Mouse (Mus musculus) layer of hippocampus, adult 8-10 months (tissue): ENCODE measurements around the gene Habp2. TPM values are rescaled to one million over a fixed set of nuclear protein-coding genes. Genes with fewer than 3 reads are reported as not detected.

Experiments
- DNase-seq, 2 experiments: peaks; one replicate each; pipeline ENCODE4 v3.0.0; 2022; ENCODE audit warnings: low spot score in 2 of 2
- total RNA-seq, 4 experiments: library from RNA; stranded (reverse); gene quantifications; 2 replicates each; pipeline ENCODE4 v1.2.4; 2022

Habp2 gene
- total RNA-seq, result not detected

- DNase-seq, result no peak
Observed at GRCm38 (mm10) chr19:56286866-56287265, at the start of gene Habp2. Gene Habp2, plus strand, starts transcription at chr19:56287137.

- no peak for DNase-seq
Observed at GRCm38 (mm10) chr19:56238501-56238900, 48.4 kb upstream of the Habp2 start.

- no peak for DNase-seq
Observed at GRCm38 (mm10) chr19:56245201-56245600, 41.7 kb upstream of the Habp2 start.

GRCm38 (mm10) chr19:56252815-56253214 is 34.1 kb upstream of the Habp2 start:
- DNase-seq, result no peak

- no peak for DNase-seq
Observed at GRCm38 (mm10) chr19:56253271-56253670, 33.7 kb upstream of the Habp2 start.

- DNase-seq, result no peak
Observed at GRCm38 (mm10) chr19:56254751-56255150, 32.2 kb upstream of the Habp2 start.

- peak in 1 of 2 experiments; percentile 12 for DNase-seq
Observed at GRCm38 (mm10) chr19:56255506-56255905, 31.4 kb upstream of the Habp2 start.

DNA sequence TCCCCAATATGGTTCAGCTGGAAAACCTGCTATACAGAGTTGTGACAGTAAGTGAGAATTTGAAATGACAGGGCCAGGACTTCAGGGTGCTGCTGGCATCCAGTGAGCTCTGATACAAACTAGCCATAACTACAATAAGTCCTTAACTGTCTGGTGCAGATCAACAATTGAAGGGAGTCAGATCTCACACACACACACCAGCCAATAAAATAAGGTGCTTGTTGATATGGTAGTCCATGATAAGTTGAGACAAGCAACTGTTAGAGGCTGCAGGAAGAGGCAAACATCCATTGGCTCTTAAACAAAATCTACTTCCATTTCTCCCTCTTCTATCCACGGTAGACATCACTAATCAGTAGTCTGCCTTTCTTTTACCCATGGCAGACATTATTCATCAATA is 30.7 kb upstream of the Habp2 start:
- no peak for DNase-seq

- DNase-seq, result no peak
Observed at GRCm38 (mm10) chr19:56256741-56257140, 30.2 kb upstream of the Habp2 start.

- DNase-seq, result no peak
Observed at GRCm38 (mm10) chr19:56263696-56264095, 23.2 kb upstream of the Habp2 start.

DNA sequence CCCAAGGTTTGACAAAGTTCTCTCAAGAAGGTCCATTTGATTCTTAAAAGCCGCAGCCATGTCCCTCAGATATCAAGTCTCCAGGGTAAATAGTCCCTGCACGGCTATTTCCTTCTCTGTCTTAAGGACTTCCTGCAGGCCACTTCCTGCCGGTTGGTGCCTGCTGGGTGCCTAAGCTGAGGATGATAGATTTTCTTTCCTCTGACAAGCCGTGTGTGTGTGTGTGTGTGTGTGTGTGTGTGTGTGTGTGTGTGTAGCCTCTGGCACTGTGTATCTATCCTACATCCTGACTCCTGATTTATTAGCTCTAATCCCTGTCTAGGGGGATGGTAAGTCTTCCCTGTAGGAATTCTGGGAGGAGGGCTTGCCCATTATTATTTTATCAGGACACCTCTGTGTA is 22.8 kb upstream of the Habp2 start:
- no peak for DNase-seq

DNA sequence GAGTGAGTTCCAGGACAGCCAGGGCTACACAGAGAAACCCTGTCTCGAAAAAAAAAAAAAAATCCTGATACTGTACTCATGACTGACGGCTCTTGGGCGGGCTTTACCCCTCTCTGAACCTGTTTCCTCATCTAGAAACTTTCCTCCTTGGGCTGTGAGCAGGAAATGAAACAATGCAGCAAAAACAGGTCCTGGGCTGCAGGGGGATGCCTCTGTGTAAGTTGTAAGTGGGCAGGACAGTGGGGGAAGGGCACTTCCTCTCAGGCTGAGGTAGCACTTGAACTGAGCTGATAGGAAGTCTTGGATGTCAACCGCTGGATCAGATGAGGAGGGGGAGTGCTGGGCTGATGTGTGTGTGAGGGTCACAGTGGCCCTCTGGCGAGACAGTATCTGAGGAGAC is 21.8 kb upstream of the Habp2 start:
- DNase-seq, result no peak

GRCm38 (mm10) chr19:56272081-56272480 is 14.9 kb upstream of the Habp2 start:
- no peak for DNase-seq

- DNase-seq, result no peak
Observed at GRCm38 (mm10) chr19:56277140-56277804, 9.7 kb upstream of the Habp2 start.

- DNase-seq, result no peak
Observed at GRCm38 (mm10) chr19:56277951-56278350, 9.0 kb upstream of the Habp2 start.

GRCm38 (mm10) chr19:56278366-56278765 is 8.6 kb upstream of the Habp2 start:
- DNase-seq, result no peak

- no peak for DNase-seq
Observed at GRCm38 (mm10) chr19:56285222-56285621, 1.7 kb upstream of the Habp2 start.

- no peak for DNase-seq
Observed at GRCm38 (mm10) chr19:56287580-56288367, 837 bp downstream of the Habp2 start.

DNA sequence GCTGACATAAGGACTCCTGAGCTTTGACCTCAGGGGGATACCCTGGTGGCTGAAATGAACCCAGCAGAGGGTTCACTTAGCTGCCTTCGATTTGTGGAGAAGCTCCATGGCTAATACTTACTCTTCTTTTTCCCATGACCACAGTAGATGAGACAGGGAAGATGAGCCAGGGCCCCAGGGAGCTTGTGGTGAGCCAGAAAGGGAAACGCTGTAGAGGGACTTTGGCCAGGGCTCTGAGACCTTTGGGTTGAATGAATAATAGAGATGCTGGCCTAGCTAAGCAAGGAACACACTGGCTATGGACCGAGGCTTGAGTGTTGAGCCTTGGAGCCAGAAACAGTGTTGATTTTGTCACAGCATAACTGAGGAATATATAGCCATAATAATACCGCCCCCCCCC is 1.5 kb downstream of the Habp2 start:
- no peak for DNase-seq

DNA sequence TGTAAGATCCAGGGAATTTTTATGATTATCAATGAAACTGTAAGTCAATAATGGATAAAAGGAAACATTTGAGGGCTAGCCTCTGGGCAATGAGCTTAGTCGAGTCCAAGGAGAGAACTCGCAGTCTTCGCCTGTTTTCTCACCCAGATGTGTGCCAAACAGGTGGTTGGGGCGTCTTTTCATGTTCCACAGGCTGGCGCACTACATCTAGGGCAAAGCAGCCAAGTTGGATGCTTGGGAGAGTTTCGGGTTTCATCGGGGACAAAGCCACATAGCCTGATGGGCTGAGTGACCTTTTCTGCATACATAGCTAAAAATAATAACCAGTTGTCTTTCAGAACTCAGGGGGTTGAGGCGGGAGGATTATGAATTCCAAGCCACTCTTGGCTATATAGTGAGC is 2.7 kb downstream of the Habp2 start:
- no peak for DNase-seq

DNA sequence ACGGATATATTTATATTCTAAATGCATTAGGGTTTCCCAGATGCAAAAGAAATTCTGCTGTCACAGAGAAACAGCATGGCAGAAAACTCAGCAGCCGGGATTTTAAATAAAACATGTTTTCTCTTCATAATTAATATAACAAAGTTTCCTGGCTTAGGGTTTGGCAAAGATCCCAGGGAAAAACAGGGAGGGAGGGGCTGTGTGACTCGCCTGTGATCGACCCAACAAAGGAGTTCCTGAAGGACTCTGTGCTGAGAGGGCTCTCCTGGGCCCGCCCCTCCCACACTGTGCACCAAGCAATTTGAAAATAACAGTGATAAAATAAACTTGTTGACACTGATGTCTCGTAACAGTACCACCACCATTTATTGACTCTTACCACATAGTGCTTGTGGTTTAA is 5.0 kb downstream of the Habp2 start:
- no peak for DNase-seq

DNA sequence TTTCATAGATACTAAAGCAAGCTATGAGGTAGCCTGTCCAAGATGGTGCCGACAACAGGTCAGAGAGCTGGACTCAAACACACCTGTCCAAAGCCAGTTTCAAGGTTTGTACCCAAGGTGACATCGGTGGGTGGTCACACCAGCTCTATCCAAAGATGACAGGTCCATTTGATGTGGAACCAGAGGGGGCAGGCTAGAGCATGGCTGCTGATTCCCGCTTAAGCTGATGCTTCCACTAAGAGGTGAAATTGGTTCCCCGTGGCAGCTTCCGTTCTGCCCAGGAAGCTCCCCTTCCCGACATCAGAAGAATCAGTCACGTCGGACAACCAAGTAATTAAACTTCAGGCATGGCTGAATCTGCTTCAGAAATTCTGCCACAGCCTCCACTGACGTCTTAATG is 5.4 kb downstream of the Habp2 start:
- no peak for DNase-seq
